Mouse (Mus musculus) spleen, adult 12 weeks (tissue): Measurements from ENCODE around the gene Atoh8.

ENCODE experiments used
- DNase-seq: peaks from one replicate; pipeline ENCODE4 v3.0.0; 2022; ENCODE audit warnings: low spot score

Gene Atoh8

DNA sequence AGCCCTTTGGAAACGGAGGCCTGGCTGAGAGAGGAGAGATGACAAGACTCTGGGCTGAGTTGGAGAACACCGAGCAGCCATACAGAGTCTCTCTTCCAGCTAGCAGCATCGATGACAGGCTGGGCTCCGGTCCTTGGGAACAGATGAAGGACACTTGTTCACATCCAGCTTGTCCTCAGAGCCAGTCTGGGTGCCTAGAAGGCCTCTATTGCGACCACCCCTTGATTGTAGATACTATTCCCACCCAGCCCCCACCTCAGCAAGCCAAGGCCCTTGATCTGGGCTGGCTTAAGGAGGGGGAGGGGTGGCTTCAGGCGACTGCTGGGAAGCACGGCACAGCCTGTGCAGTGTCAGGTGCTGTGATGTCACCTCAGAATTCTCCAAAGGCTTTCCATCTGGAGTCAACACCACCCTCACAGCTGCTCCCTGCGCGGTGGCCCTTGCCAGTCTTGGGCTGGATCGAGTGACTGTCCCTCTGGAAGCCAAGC is 19.3 kb upstream of the Atoh8 start:
- DNase-seq, result no peak

DNA sequence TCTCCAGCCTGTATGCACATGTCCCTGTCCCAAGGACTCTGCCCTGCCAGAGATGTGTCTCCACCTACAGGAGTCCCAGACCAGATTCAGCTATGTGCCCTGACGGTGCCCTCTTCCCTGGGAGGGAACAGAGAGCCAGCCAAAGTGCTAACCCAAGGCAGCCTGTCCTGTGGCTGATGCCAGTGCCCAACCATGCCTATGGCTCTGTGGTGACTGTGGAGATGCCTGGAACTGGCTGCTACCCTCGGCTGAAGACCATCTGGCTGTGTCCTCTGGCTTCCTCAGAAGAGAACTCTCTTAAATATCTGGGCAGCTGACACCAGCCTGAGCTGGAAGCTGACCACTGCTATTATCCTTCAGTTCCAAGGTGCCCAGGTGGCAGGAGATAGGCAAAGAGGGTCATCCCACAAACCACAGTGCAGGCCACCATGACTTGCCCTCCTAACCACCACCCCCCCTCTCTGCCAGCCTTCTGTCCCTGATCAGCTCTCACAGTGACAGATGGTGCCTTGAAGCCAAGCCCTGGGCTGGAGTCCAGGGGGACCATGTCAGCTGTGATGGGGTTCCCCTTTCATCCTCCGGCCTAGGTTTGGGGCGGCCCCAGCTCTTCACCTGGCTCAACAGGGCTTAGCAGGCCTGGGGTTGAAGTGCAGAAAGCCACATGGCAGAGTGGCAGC is 18.7 kb upstream of the Atoh8 start:
- no peak for DNase-seq

GRCm38 (mm10) chr6:72253168-72253567 is 17.8 kb upstream of the Atoh8 start:
- no peak for DNase-seq

- DNase-seq, result no peak
Observed at GRCm38 (mm10) chr6:72252433-72252832, 17.1 kb upstream of the Atoh8 start.

- no peak for DNase-seq
Observed at GRCm38 (mm10) chr6:72249981-72250380, 14.6 kb upstream of the Atoh8 start.

GRCm38 (mm10) chr6:72248150-72248914 is 13.0 kb upstream of the Atoh8 start:
- DNase-seq, result no peak

GRCm38 (mm10) chr6:72246303-72246702 is 10.9 kb upstream of the Atoh8 start:
- DNase-seq, result no peak

GRCm38 (mm10) chr6:72244569-72245285 is 9.3 kb upstream of the Atoh8 start:
- DNase-seq, result no peak

DNA sequence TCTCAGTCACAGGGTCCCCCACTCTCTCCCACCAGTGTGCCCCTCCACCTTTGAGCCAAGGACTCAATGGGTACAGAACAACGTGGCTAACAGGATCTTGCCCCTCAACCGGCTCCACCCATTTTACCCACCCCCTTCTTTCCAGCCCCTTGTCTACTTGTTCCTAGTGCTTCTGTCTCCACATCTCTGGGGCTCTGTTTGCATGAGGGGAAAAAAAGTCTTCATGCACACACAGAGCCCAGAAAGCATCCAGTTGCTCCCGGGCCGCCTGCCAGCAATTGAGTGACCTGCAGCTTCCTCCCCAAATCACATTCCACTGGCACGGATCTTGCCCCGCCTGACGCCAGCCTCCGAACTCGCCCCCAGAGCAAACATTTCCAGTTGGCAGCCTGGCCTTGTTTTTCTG is 8.8 kb upstream of the Atoh8 start:
- DNase-seq, result no peak

DNA sequence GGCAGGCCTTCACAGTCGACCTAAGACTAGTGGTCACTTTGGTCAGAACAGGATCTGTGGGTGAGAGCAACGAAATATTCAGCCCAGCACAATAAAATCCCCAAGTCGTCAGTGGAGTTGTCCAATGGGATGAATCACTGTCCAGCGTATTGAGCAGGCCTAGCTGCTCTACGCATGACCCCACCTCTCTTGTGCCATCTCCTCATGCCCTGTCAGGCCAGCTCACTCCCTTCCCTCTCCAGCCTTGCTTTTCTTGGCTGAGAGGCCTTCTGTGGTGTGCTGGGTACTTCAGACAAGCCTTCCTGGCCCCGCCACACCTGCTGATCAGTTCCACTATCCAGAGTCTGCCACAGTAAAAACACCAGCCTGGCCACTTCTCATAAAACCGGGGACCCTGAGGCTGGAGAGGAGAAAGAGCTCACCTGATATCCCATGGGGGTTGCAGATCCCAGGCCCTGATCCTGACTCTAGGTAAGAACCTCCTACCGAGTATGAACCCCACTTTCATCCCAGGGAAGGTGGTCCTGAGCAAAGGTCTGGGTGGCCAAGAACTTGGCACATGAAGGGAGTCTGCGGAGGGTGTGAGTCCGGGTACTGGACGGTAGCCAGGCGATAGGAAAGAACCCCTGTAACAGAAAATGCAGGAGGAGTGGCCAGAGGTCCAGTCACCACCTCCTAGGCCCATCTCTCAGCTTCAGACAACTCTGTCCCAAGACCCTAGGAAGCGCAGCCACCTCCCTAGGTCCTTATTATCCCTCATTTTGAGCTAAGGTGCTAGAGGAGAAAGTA is 7.3 kb upstream of the Atoh8 start:
- no peak for DNase-seq

GRCm38 (mm10) chr6:72241843-72242154 is 6.4 kb upstream of the Atoh8 start:
- no peak for DNase-seq

DNA sequence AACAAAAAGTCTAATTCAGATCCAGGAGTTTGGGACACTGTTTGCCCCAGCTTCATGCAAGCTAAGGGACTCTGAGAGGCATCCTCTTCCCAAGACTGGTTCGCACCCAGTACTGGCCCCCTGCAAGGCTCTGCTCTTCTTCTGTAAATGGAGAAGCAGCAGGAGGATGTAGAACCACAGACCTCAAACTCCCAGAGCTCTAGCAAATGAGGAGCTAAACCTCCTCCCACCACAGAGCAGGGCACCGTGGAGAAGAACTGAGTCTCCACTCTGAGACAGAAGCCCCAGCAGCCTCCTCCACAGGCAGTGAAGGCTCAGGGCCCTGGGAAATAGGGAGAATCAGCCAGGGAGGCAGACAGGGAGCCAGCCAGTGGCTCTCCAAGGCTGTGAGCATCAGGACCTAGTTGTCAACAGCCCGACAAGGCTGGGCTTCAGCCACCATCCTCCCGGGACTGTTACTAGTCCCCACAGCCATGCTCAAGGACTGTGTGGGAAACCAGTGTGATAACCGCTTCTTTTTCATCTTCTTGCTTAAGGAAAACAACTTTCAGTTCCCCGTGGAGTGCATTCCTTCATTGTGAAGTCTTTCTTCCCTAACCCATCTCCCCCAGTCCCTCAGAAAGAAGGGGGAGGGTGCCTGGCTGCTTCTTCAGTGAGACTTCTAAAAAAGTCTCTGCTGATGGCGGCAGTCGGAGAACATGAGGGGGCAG is 5.9 kb upstream of the Atoh8 start:
- no peak for DNase-seq

DNA sequence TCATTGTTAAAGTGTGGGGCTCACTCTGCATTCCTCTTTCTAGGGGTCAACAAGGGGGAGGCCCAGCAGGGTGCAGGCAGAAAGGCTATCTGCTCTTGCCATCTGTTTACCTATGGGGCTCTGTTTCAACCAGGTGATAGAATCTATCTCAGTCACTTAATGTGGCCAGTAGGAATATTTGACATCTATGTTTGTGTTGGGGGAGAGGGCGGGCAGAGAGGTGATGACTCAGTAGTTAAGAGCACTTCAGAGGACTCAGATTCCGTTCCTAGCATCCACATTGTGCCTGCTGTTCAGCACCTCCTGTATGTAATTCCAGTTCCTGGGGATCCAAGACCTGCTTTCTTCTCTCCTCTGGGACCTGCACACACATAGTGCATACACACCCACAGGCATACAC is 4.7 kb upstream of the Atoh8 start:
- no peak for DNase-seq

DNA sequence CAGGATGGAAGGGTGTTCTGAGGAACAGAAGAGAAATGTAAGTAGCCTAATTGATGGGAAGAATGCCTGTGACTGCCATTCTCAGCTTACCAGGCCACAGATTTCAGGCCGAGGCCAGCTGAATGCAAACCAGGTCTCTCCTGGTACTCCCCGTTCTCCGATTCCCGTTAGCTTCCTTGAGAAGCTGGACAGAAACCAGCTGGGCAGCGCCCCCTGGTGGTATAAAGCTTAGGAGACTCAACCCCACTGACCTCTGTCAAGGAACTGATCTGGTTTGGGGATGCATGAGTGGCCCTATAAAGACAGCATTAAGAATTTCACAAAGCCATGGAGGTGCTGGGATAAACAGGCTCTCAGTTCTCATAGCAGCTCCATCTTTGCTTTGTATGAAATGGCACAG is 1.7 kb upstream of the Atoh8 start:
- peak; percentile 58 for DNase-seq

- no peak for DNase-seq
Observed at GRCm38 (mm10) chr6:72235807-72236407, 530 bp upstream of the Atoh8 start.

DNA sequence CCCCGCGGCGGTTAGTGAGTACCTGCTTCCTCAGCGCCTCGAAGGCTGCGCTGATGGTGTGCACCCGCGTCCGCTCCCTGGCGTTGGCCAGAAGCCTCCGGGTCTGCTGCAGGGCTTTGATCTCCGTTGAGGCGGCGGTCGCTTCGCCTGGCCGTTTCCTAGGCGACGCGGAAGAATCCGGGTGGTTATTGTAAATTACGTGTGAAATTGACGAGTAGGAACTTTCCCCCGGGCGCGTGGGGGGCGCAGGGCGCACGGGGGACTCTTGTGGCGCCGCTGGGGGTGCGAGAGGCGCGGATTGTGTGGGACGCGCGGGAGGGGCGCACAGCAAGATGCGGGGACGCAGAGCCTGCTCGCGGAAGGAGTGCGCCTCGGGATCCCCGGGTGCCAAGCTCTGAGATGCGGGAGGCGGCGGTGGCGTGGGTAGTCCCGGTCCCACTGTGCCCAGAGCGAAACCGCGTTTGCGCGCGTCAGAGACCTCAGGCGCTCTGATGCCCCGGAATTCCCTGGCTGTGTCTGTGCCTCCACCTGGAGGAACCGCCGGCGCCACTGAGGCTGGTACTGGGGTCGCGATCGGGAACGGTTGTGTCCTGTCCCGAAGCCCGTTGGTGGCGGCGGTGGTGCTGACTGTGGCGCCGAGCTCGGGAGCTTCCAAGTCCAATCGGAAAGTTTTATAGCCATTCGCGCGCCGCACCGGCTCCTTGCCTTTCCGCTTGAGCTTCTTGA is 842 bp downstream of the Atoh8 start:
- DNase-seq, result no peak

GRCm38 (mm10) chr6:72233950-72234349 is 1.4 kb downstream of the Atoh8 start:
- no peak for DNase-seq

GRCm38 (mm10) chr6:72232870-72233269 is 2.5 kb downstream of the Atoh8 start:
- no peak for DNase-seq

GRCm38 (mm10) chr6:72232411-72232810 is 3.0 kb downstream of the Atoh8 start:
- DNase-seq, result no peak

DNA sequence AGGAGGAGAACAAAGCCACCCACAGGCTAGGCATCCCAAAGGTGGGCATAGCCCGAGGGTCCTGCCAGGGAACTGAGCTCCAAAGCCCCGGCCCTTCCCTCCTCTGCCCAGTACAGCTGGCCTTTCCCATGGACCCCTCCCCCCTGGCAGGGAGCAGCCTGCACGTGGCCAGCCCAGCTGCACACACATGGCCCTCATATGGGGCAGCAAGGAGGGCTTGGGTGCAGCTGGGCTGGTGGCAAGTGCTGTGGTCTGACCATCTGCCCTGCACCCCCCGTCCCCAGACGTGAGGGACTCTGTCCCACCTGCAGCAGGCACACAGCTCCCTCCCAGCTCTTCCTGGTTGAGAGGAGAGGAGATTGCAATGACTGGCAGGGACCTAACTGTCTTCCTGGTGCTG is 4.5 kb downstream of the Atoh8 start:
- DNase-seq, result no peak
